Mouse (Mus musculus) urinary bladder, postnatal 10 days (tissue): ENCODE data around the gene Lrrc26.

Experiments
- DNase-seq: peaks from one replicate; pipeline ENCODE4 v3.0.0; 2022; ENCODE audit warnings: low spot score

Lrrc26 gene

GRCm38 (mm10) chr2:25266720-25267119 is 23.0 kb upstream of the Lrrc26 start:
- DNase-seq = no peak

DNA sequence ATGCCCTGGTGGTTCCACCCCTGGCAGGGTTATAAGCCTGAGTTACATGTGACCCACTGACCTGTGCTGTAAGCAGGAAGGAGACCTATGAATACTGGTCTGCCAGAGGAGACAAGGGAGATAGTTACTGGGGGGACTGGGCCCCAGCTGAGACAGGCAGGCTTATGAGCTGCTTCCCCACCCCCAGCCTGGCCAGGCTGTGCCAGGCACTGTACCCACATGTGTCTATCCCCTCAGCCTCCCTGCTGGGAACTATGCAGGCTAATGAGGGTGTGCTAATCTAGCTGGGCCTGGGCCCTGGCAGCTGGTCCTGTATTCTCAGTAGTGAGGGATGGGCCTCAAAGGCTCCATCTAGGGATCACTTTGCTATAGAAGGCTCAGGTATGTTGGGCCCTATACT is 22.5 kb upstream of the Lrrc26 start:
- DNase-seq = no peak

- DNase-seq = no peak
These were observed 21.9 kb upstream of the Lrrc26 start for GRCm38 (mm10) chr2:25267746-25268309.

- peak; percentile 95 for DNase-seq
These were observed 17.7 kb upstream of the Lrrc26 start, which contains the start of the genes Ssna1 and Anapc2 for GRCm38 (mm10) chr2:25271827-25272511. Gene Ssna1 (minus strand): TSS chr2:25272438. Gene Anapc2 (plus strand): TSS chr2:25272478.

GRCm38 (mm10) chr2:25272515-25272914 is 17.2 kb upstream of the Lrrc26 start:
- no peak for DNase-seq

DNA sequence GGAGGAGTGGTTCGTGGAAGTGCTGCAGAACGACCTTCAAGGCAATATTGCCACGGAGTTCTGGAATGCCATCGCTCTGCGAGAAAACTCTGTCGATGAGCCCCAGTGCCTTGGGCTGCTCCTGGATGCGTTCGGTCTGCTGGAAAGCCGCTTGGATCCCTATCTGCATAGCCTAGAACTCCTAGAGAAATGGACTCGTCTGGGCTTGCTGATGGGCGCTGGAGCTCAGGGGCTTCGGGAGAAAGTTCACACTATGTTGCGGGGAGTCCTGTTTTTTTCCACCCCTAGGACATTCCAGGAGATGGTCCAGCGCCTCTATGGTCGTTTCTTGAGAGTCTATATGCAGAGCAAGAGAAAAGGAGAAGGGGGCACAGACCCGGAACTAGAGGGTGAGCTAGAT is 16.7 kb upstream of the Lrrc26 start:
- DNase-seq = no peak

- DNase-seq = no peak
These were observed 10.5 kb upstream of the Lrrc26 start for GRCm38 (mm10) chr2:25278928-25279882.

- DNase-seq = no peak
These were observed 4.2 kb upstream of the Lrrc26 start for GRCm38 (mm10) chr2:25285551-25285950.

- DNase-seq = no peak
These were observed 3.4 kb upstream of the Lrrc26 start for GRCm38 (mm10) chr2:25286314-25286713.

DNA sequence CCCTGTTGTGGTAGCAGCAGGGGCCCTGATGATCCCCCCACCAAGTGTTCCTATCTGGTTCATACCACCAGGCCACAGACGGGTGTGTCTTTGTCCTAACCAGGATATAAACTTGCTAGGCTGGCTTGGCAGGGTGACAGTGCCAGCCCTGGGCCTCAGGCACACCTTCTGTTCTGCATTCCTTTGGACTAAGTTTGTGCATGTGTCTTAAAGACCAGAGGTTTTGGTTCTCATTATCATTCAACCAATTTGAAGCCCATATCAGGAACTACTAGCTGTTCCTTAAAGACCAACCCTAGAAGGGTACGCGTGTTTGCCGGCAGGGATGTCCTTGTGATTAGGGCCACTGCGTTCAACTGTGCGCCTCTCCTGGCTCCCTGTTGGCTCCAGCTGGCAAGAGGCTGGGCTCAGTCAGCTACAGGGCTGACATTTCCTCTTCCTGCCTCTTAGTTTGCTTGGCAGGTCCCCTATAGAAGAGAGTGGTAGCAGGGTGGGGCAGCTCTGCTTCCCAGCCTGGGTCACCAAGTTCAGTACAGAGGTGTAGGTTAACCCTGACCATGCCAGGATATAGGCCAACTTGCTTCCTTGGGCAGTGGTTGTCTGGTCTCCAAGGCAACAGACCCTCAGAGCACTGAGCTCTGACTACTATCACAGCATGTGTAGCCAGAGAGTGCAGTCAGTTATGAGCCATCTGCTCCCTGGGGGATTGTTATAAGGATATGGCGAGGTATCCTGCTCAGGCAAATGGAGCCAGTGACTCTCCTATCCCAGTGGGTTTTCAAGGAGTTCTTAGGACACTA is 2.7 kb upstream of the Lrrc26 start:
- no peak for DNase-seq

DNA sequence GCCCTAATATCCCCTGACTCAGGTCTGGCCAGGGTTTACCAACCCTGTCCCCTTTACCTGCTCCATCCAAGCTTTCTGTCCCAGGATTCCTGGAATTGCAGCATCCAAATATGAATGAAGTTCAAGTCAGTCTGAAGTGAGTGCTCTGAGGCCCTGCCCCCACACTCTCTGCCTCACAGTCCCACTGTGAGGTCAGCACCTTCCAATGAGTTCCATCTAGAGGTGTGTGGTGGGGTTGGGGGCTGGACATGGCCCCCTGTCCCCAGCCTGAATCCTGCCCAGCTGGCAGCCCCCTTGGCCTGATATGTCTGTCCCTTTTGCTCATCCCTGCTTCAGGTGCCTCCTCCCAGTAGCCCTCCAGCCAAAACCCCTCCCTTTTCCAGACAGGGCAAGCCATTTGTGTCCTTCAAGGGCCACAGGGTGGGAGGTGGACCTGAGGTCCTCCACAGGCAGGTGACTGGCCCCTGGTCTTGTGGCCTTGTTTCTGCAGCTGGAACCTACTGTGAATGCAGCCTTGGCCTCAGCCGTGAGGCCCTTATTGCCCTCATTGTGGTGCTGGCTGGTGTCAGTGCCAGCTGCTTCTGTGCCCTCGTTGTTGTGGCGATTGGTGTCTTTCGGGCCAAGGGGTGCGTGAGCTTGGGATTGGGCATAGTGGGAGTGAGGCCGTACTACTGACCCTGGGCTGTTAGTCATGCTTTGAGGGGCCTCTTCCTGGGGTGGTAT is 1.6 kb upstream of the Lrrc26 start, which contains the start of gene Tmem210:
Gene Tmem210 (plus strand): TSS at position 219 of the 723 bp plus-strand sequence.
- no peak for DNase-seq

GRCm38 (mm10) chr2:25288734-25289345 is 875 bp upstream of the Lrrc26 start:
- DNase-seq = no peak

GRCm38 (mm10) chr2:25290101-25290815 is 543 bp downstream of the Lrrc26 start:
- no peak for DNase-seq

DNA sequence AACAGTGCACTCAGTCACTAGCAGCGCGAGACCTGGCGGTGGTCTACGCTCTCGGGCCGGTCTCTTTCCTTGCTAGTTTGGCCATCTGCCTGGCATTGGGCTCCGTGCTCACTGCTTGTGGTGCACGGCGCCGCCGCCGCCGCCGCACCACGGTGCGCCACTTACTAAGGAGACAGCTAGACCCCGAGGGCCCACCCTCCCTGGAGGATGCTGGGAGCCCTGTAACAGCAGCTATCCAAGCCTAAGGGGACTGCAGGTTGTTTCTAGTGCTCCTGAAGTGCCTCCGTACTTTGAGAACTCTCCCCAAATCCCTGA is 1.1 kb downstream of the Lrrc26 start:
- no peak for DNase-seq

DNA sequence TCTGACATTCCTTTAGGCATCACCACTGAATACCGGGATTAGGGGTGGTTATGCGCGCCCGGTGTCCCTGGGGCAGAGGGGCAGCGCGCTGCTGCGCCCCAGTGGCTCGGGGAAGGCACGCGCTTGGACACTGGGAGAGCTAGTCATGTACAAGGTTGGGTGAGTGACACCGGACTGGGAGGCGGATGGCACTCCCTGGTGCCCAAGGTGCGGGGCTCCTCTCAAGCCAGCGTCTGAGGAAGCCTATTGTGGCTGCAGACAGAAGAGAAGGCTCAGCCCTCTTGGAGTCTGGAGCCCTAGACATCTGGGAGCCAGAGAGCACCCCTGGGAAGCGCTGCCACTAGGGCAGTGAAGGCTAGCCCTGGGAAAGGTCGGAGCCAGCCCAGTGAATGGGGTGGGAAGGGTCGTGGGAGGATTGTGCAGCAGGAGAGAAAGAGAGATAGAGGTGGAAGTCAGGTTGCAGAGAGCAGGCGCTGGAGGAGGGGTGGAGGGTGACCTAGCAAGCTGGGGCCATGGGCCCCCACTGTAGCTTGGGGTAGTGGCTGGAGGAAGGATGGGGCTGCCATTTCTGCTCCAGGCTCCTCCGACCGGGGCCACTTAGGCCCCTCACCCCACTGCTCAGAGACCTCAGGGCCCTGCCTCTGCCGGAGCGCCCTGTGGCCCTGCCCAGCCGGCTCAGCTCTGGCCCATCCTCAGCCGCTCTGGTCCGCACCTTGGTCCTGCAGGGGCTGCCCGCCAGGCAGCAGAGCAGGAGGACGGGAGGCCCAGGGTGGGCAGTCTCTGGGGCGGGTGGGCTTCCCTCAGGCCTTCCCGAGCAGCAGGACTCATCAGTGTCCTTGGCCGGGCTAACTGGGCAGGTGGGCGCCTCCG is 1.7 kb downstream of the Lrrc26 start:
- DNase-seq = no peak

GRCm38 (mm10) chr2:25292054-25292544 is 2.4 kb downstream of the Lrrc26 start:
- DNase-seq = no peak

GRCm38 (mm10) chr2:25292856-25293255 is 3.1 kb downstream of the Lrrc26 start:
- DNase-seq = no peak

- no peak for DNase-seq
These were observed 4.0 kb downstream of the Lrrc26 start for GRCm38 (mm10) chr2:25293706-25294105.

GRCm38 (mm10) chr2:25297093-25297492 is 7.4 kb downstream of the Lrrc26 start:
- DNase-seq = no peak
